Mouse (Mus musculus) stomach, postnatal 0 days (tissue): ENCODE measurements around the gene Rbm15.

Source experiments
- CTCF ChIP-seq: IDR thresholded peaks from 2 replicates; pipeline ENCODE4 v1.5.1; 2016; ENCODE audit warnings: antibody characterized with exemption, low read depth, mild to moderate bottlenecking, moderate library complexity
- EP300 ChIP-seq: optimal IDR thresholded peaks from 2 replicates; pipeline ENCODE3; 2016; ENCODE audit warnings: antibody characterized with exemption

DNA sequence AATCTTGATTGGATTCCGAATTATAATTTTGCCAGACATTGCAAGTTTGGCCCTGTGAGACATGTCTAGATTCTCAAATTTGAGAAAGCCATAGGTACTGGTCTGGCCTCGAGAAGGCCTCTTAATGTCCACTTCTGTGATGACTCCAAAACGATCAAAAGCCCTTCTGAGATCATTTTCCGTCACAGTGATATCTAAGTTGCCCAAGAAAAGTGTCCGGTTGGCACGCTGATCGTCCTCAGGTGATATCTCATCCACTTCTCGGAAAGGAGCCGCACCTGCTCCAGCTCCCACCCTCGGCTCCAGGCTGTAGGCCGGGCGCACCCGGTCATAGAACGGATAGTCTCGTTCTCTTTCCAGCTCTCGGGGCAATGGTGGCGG, 1.7 kb downstream of the Rbm15 start:
- TF ChIP-seq CTCF: no peak
- no peak for TF ChIP-seq EP300
